Mouse (Mus musculus) CH12.LX (cell line): Measurements from ENCODE around the gene Setd3. TPM values are rescaled to one million over a fixed set of nuclear protein-coding genes. Genes with fewer than 3 reads are reported as not detected.

Source experiments
- DNase-seq: peaks from one replicate; pipeline ENCODE4 v3.0.0-alpha.2; 2013; ENCODE audit errors: extremely low read depth
- H3K27ac ChIP-seq: 2 replicates; pipeline ENCODE4 v1.5.1; 2012; ENCODE audit warnings: low read depth, mild to moderate bottlenecking, control low read depth, moderate library complexity; ENCODE audit not compliant: insufficient read depth
- H3K27me3 ChIP-seq: replicated peaks from 2 replicates; pipeline ENCODE3; 2012; ENCODE audit warnings: inconsistent platforms
- H3K36me3 ChIP-seq, 2 experiments: replicated peaks in 1 of 2; 2 replicates each; pipeline versions ENCODE3 to v1.6.1; 2012; ENCODE audit warnings: inconsistent platforms in 1 of 2, low read length in 1 of 2, mild to moderate bottlenecking in 1 of 2, mixed read lengths in 1 of 2, moderate library complexity in 1 of 2; ENCODE audit not compliant: control insufficient read depth in 1 of 2, insufficient read depth in 1 of 2
- H3K4me1 ChIP-seq, 2 experiments: 2 replicates each; pipeline ENCODE4 v1.6.1; 2012; ENCODE audit warnings: inconsistent platforms in 1 of 2, moderate library complexity in 1 of 2; ENCODE audit not compliant: insufficient read depth in 2 of 2, control insufficient read depth in 1 of 2
- H3K4me2 ChIP-seq: 2 replicates; pipeline ENCODE4 v1.6.1; 2012; ENCODE audit warnings: low read depth, mild to moderate bottlenecking, control low read depth; ENCODE audit not compliant: poor library complexity, insufficient read depth, severe bottlenecking
- H3K4me3 ChIP-seq, 3 experiments: fragments of 150-350 bp in 1 of 3; sonication (generic) in 1 of 3; replicated peaks in 1 of 3; 2 replicates each; pipeline versions ENCODE3 to v1.5.1; 2011 to 2012; ENCODE audit warnings: low read depth in 2 of 3, low read length in 2 of 3, mild to moderate bottlenecking in 2 of 3, moderate library complexity in 2 of 3, control low read depth in 1 of 3, improper control_type of control experiment in 1 of 3, inconsistent platforms in 1 of 3, mixed read lengths in 1 of 3; ENCODE audit not compliant: poor library complexity in 1 of 3
- H3K79me2 ChIP-seq: replicated peaks from 2 replicates; pipeline ENCODE4 v1.6.1; 2012; ENCODE audit warnings: mild to moderate bottlenecking, moderate library complexity; ENCODE audit not compliant: control insufficient read depth, poor library complexity, insufficient read depth, severe bottlenecking; ENCODE audit errors: extremely low read depth
- H3K9ac ChIP-seq: 2 replicates; pipeline ENCODE4 v1.6.1; 2012; ENCODE audit warnings: low read depth, mild to moderate bottlenecking, control low read depth, moderate library complexity; ENCODE audit not compliant: insufficient read depth
- H3K9me3 ChIP-seq: replicated peaks from 2 replicates; pipeline ENCODE3; 2012; ENCODE audit warnings: low read length, inconsistent platforms, mixed read lengths
- BHLHE40 ChIP-seq: IDR thresholded peaks from 2 replicates; pipeline ENCODE4 v1.6.1; 2011; ENCODE audit warnings: mild to moderate bottlenecking, low read depth, low read length, improper control_type of control experiment
- ELF1 ChIP-seq: IDR thresholded peaks from 2 replicates; pipeline ENCODE4 v1.6.1; 2014; ENCODE audit warnings: low read depth, mild to moderate bottlenecking, inconsistent platforms, low read length, improper control_type of control experiment
- EP300 ChIP-seq: IDR thresholded peaks from 2 replicates; pipeline ENCODE4 v1.6.1; 2011; ENCODE audit warnings: low read length, improper control_type of control experiment
- GABPA ChIP-seq: IDR thresholded peaks from 2 replicates; pipeline ENCODE4 v1.6.1; 2012; ENCODE audit warnings: low read depth, low read length, improper control_type of control experiment, inconsistent platforms; ENCODE audit not compliant: insufficient replicate concordance
- MAFK ChIP-seq: IDR thresholded peaks from 2 replicates; pipeline ENCODE4 v1.6.1; 2011; ENCODE audit warnings: low read length, improper control_type of control experiment; ENCODE audit not compliant: insufficient replicate concordance
- NRF1 ChIP-seq: IDR thresholded peaks from 2 replicates; pipeline ENCODE4 v1.6.1; 2014; ENCODE audit warnings: low read depth, mild to moderate bottlenecking, inconsistent platforms, low read length, improper control_type of control experiment, moderate library complexity
- PAX5 ChIP-seq: IDR thresholded peaks from 2 replicates; pipeline ENCODE4 v1.6.1; 2012; ENCODE audit warnings: low read length, inconsistent platforms, mixed read lengths
- POLR2A ChIP-seq: IDR thresholded peaks from 2 replicates; pipeline ENCODE4 v1.6.1; 2011; ENCODE audit warnings: low read depth, mild to moderate bottlenecking, improper control_type of control experiment, low read length
- TBP ChIP-seq: conservative IDR thresholded peaks from 2 replicates; pipeline ENCODE4 v1.6.1; 2011; ENCODE audit warnings: low read depth, low read length, improper control_type of control experiment
- TCF12 ChIP-seq: IDR thresholded peaks from 2 replicates; pipeline ENCODE4 v1.6.1; 2014; ENCODE audit warnings: low read depth, mild to moderate bottlenecking, inconsistent platforms, low read length, improper control_type of control experiment
- USF2 ChIP-seq: conservative IDR thresholded peaks from 2 replicates; pipeline ENCODE4 v1.6.1; 2011; ENCODE audit warnings: low read depth, low read length, improper control_type of control experiment
- ZNF384 ChIP-seq: IDR thresholded peaks from 2 replicates; pipeline ENCODE4 v1.6.1; 2012; ENCODE audit warnings: low read depth, low read length, improper control_type of control experiment, inconsistent platforms
- dilution Hi-C: fragments of 300-500 bp; cut with MboI; formaldehyde crosslinking; loops from 2 replicates; pipeline ENCODE4 v1.14.3; 2020; ENCODE audit warnings: low sequenced_read_pairs; ENCODE audit not compliant: extremely low pct_unique_long_range_greater_than_20kb, extremely low pct_ligation_motif_present
- in situ Hi-C: fragments of 300-500 bp; cut with MboI; formaldehyde crosslinking; loops from 3 replicates; pipeline ENCODE4 v1.14.3; 2019; ENCODE audit warnings: low sequenced_read_pairs, low pct_ligation_motif_present, low pct_unique_long_range_greater_than_20kb, mixed read lengths
- polyA plus RNA-seq: library from polyadenylated mRNA; unstranded; fragments of >175 nt; gene quantifications from 2 replicates; pipeline ENCODE4 v1.2.1, GENCODE M21; 2012; ENCODE audit warnings: low read depth; ENCODE audit not compliant: insufficient read length
- total RNA-seq, 2 experiments: library from RNA; depleted of rRNA; stranded (reverse); fragments of 300-350 nt in 1 of 2; fragments of >200 nt in 1 of 2; gene quantifications; 2 replicates each; pipeline ENCODE4 v1.2.3; 2012 to 2014

The Setd3 gene
- total and polyA plus RNA-seq, 3 experiments: 44.3 to 65.9 (median 55.8) TPM

DNA sequence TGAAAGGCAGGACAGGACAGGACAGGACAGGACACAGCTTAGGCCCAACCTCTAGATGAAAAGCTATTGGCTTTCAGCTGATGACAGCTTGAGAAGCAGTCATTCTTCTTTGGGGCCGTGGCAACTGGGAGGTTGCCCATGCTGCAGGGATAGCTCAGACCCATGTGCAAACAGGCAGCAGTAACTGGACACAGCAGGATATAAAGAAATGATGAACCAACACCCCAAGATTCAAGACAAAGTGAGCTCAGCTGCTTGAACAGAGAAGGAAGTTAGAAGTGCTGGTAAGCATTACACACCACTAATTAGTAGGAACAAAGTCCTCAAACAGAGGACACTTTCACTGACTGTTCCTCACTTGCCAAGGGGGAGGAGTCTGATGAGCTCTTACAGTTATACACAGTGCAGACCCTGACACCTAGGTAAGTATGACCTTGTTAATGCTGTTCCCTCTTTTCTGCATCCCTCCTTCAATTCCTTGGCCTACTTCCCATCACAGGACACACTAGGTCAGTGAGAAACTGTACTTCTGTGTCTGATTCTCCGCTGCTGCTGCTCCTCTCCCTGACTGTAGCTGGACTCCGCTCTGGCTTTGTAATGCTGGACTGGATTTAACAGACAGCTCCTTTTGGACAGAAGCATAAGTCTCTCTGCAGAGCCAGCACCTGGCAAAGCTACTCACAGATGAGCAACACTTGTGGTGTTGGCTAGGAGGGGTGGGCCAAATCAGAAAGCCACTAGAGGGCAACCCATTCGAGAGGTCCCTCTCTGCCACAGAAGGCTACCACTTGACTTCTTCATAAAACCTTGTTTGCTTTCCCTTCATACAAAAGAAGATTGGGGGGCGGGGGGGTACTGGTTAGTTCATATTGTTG lies 35.3 kb downstream of the Setd3 start:
- TF ChIP-seq PAX5: no peak
- Histone ChIP-seq H3K79me2 (no peaks in the 10 kb centered on the region), H3K4me3 (no peak overlapping the region), H3K4me2 (no peak overlapping the region), H3K27ac (no peak overlapping the region), H3K9me3 (no peaks in the 10 kb centered on the region), H3K4me1 (peaks cover 0 to 21% of the 10 kb centered on the region in 2 experiments; a peak in 2 of 4 replicates), H3K27me3 (no peaks in the 10 kb centered on the region), H3K9ac (no peak overlapping the region), H3K36me3 (peaks cover 24 to 70% of the 10 kb centered on the region in 2 experiments)
- no peak for DNase-seq
- in situ Hi-C loops (no loop called here), dilution Hi-C loops (no loop called here)

GRCm38 (mm10) chr12:108135610-108136208 lies 43.4 kb downstream of the Setd3 start:
- DNase-seq: no peak
- H3K27me3 ChIP-seq: no peaks in the 10 kb centered on the region
- H3K9ac ChIP-seq: no peak overlapping the region
- in situ Hi-C loops: no loop called here
- H3K9me3 ChIP-seq: peaks cover 2% of the 10 kb centered on the region
- H3K27ac ChIP-seq: no peak overlapping the region
- peaks cover 30 to 79% of the 10 kb centered on the region in 2 experiments for H3K36me3 ChIP-seq
- dilution Hi-C loops: no loop called here
- no peak overlapping the region for H3K4me3 ChIP-seq
- TF ChIP-seq TBP (no peak), EP300 (no peak), ZNF384 (no peak), POLR2A (no peak), BHLHE40 (no peak), GABPA (no peak), MAFK (no peak), NRF1 (no peak), USF2 (no peak), ELF1 (no peak), TCF12 (no peak)
- no peak overlapping the region for H3K4me2 ChIP-seq
- H3K79me2 ChIP-seq: no peaks in the 10 kb centered on the region
- H3K4me1 ChIP-seq: peaks cover 0 to 69% of the 10 kb centered on the region in 2 experiments; a peak in 2 of 4 replicates
